Mouse (Mus musculus) thymus, adult 18-20 months (tissue): ENCODE data around the gene Nectin2.

Experiments used
- DNase-seq, 2 experiments: peaks; one replicate each; pipeline ENCODE4 v3.0.0; 2022; ENCODE audit warnings: mixed read lengths in 2 of 2

Gene Nectin2

GRCm38 (mm10) chr7:19769001-19769400, 18.7 kb upstream of the Nectin2 start:
- DNase-seq = no peak

- no peak for DNase-seq
Observed at GRCm38 (mm10) chr7:19768251-19768650, 18.0 kb upstream of the Nectin2 start.

GRCm38 (mm10) chr7:19764581-19764980, 14.3 kb upstream of the Nectin2 start:
- no peak for DNase-seq

- no peak for DNase-seq
Observed at GRCm38 (mm10) chr7:19763829-19764477, 13.7 kb upstream of the Nectin2 start.

- no peak for DNase-seq
Observed at GRCm38 (mm10) chr7:19762283-19762682, 12.0 kb upstream of the Nectin2 start.

- no peak for DNase-seq
Observed at GRCm38 (mm10) chr7:19760021-19760420, 9.7 kb upstream of the Nectin2 start.

- no peak for DNase-seq
Observed at GRCm38 (mm10) chr7:19758623-19759022, 8.3 kb upstream of the Nectin2 start.

- DNase-seq = no peak
Observed at GRCm38 (mm10) chr7:19755851-19756786, 5.8 kb upstream of the Nectin2 start.

GRCm38 (mm10) chr7:19755008-19755407, 4.7 kb upstream of the Nectin2 start:
- DNase-seq = no peak

- no peak for DNase-seq
Observed at GRCm38 (mm10) chr7:19754065-19754464, 3.8 kb upstream of the Nectin2 start.

- no peak for DNase-seq
Observed at GRCm38 (mm10) chr7:19753587-19753986, 3.3 kb upstream of the Nectin2 start.

GRCm38 (mm10) chr7:19752652-19753051, 2.4 kb upstream of the Nectin2 start:
- DNase-seq = no peak

GRCm38 (mm10) chr7:19751070-19751383, 744 bp upstream of the Nectin2 start:
- no peak for DNase-seq

GRCm38 (mm10) chr7:19749389-19750216, 680 bp downstream of the Nectin2 start:
- DNase-seq = peak; percentile 47 to 62

GRCm38 (mm10) chr7:19748219-19749195, 1.8 kb downstream of the Nectin2 start:
- DNase-seq = no peak

- no peak for DNase-seq
Observed at GRCm38 (mm10) chr7:19747420-19748218, 2.7 kb downstream of the Nectin2 start.

- DNase-seq = no peak
Observed at GRCm38 (mm10) chr7:19746426-19747201, 3.7 kb downstream of the Nectin2 start.

GRCm38 (mm10) chr7:19745971-19746370, 4.3 kb downstream of the Nectin2 start:
- no peak for DNase-seq

GRCm38 (mm10) chr7:19744590-19745385, 5.5 kb downstream of the Nectin2 start:
- no peak for DNase-seq
